Mouse (Mus musculus) left cerebral cortex, adult 2 months (tissue): ENCODE measurements around the gene B4galnt3. TPM values are rescaled to one million over a fixed set of nuclear protein-coding genes. Genes with fewer than 3 reads are reported as not detected.
"Not testable (repeated sequence)": the region's sequence is repeated elsewhere in the genome, so short reads cannot be mapped to it uniquely, and the experiment has no call there.

ENCODE experiments used
- DNase-seq, 2 experiments: peaks; one replicate each; pipeline ENCODE4 v3.0.0; 2021 to 2022; ENCODE audit warnings: low spot score in 2 of 2, mixed read lengths in 1 of 2; ENCODE audit errors: extremely low spot score in 1 of 2
- H3K27ac ChIP-seq: fragments of 200-600 bp; 2 replicates; pipeline ENCODE4 v1.8.1; 2022
- H3K4me3 ChIP-seq: fragments of 200-600 bp; 2 replicates; pipeline ENCODE4 v1.8.1; 2022
- CTCF ChIP-seq: fragments of 200-600 bp; IDR thresholded peaks from 2 replicates; pipeline ENCODE4 v1.8.1; 2022; ENCODE audit warnings: antibody characterized with exemption, mild to moderate bottlenecking, moderate library complexity
- intact Hi-C: fragments of 180-260 bp; cut with DNase I; formaldehyde crosslinking; loops from one replicate; pipeline ENCODE4 v1.15.1; 2025
- total RNA-seq, 2 experiments: library from RNA; stranded (reverse); gene quantifications; 2 replicates each; pipeline ENCODE4 v1.2.3; 2021

The B4galnt3 gene
- total RNA-seq, 2 experiments from 2014 or later, result 0.93 to 1.3 TPM

DNA sequence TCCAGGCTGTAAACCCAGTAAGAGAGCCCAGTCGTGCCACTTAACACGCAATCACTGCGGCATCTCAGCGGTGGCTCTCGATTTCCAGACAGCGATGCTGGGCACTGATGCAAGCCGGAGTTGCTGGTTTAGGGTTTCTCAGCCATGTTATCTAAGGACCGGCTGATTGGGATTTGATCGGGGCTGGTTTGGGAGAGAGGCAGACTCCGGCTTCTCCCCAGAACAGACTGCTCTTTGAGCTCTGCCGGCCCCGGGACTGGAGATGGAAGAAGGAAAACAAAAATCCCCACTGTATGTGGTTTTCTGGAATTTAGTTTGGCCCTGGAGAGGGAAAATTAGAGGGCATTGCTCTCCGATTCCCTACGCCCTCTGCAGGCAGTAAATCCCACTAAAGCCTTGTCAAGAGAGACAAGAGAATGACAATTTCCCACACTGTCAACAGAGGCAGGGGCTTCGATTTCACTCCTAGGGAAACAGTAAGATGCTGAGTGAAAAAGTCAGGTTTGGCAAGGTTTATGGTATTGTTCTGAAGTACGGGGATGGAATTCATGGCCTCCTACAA lies 8.5 kb upstream of the B4galnt3 start:
- intact Hi-C loops, result loop anchor here (5.0 kb wide), 1 partner anchor 301 kb away; no protein-coding TSS in a partner anchor
- H3K27ac ChIP-seq, result no peak overlapping the region
- no peak overlapping the region for H3K4me3 ChIP-seq
- TF ChIP-seq CTCF, result peak; percentile 47
- no peak for DNase-seq

DNA sequence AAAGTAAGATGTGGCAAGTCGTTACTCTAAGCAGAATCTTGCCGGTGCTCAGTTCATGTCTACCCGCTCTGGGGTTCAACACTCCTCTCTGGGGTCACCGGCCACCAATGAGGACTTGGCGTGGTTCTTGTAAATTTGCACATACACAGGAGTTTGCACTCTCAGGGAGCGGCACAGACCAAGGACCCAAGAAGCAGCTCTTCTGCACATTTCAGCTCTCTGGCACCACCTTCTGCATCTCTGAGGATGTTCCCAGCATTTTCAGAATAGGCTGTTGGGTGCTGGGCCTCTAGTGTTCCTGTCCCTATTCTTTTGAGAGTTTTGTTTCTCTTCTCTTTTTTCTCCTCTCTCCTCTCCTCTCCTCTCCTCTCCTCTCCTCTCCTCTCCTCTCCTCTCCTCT lies 6.8 kb upstream of the B4galnt3 start:
- intact Hi-C loops, result loop anchor here (1.0 to 5.0 kb wide), 2 partner anchors 79 to 299 kb away; no protein-coding TSS in a partner anchor
- TF ChIP-seq CTCF, result peak; percentile 71
- no peak overlapping the region for H3K27ac ChIP-seq
- no peak overlapping the region for H3K4me3 ChIP-seq
- peak; percentile 40 to 50 for DNase-seq

DNA sequence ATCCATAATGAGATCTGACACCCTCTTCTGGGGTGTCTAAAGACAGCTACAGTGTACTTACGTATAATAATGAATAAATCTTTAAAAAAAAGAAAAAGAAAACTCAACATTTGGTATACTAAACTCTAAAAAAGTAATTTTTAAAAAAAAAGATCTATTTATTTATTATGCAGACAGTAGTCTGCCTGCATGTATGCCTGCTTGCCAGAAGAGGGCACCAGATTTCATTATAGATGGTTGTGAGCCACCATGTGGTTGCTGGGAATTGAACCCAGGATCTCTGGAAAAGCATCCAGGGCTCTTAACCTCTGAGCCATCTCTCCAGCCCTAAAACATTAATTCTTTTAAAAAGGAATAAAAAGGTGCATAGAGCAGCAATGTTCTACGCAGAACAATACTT lies 2.2 kb upstream of the B4galnt3 start:
- H3K27ac ChIP-seq, result not testable (repeated sequence)

DNA sequence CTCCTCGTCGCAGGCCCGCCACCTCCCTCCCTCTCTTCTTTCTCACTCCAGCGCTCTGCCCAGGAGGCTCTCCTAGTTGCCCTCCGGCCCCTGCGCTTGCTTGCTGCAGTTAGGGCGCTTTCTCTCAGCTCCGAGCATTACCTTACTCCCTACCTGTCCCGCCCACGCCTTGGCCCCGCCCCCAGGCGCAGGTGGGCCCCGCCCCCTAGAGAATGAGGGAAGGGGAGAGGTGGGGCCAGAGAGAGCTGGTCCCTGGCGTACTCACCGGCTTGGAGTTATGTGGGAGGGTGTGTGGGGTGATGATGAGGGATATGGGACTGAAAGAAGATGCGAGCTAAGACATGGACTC lies 400 bp upstream of the B4galnt3 start:
- peak; percentile 29 to 56 for DNase-seq
- TF ChIP-seq CTCF, result no peak
- H3K27ac ChIP-seq, result 0 out of 2 replicates have a peak overlapping the region, but pooled peaks have one; percentile 24
- H3K4me3 ChIP-seq, result peak overlapping the region; percentile 68
- intact Hi-C loops, result no loop called here

More for the DNA sequence above, 2.2 kb upstream of the B4galnt3 start:
- TF ChIP-seq CTCF, result peak; percentile 43
- H3K4me3 ChIP-seq, intact Hi-C loops, DNase-seq: not testable (repeated sequence)

DNA sequence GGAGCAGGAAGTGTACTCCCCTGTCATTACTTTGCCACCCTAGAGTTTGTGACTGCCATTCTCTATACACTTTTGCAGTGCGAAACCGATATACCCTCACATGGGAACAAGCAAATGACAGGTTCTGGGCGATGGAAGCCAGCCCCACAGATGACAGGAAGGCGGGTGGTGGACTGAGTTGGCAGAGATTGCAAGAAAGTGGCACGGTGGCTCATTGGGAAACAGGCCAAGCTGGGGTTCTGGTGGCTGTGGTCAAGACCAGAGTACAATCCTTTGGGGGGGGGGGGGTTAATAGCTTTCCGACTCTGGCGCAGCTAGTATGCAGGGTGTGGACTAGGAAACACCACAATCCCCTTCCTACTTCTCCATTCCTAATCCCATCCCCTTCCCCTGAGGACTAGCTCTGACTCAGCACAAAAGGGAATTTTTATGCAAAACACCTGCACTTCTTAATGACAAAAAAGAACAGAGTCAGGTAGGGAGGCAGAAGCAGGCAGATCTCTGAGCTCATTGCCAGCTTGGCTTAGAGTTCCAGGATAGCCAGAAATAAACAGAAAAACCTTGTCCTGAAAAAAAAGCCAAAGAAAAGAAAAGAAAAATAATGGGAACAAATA lies 2.9 kb downstream of the B4galnt3 start:
- H3K27ac ChIP-seq, result no peak overlapping the region

DNA sequence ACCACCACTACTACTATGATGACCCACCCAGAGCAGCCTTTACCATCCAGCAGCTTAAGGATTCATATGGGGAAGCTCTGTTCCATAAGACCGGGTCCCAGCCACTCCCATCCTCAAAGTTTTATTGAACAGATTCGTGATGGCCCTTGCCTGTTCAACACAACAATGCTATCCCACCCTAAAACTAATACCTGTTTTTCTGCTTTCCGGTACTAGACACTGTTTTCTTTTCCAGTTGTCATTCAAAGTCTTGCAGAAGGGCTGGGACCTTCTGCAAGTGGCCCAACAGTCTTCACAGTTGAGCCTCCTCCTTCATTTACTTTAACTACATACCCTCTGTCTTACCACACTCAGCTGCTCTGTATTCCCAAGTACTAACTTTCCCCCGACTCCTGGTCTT lies 4.9 kb downstream of the B4galnt3 start:
- no peak for TF ChIP-seq CTCF
- intact Hi-C loops, result no loop called here
- H3K27ac ChIP-seq, result no peak overlapping the region

More for the DNA sequence above, 2.9 kb downstream of the B4galnt3 start:
- DNase-seq, result no peak
- no peak for TF ChIP-seq CTCF
- intact Hi-C loops, result no loop called here
- no peak overlapping the region for H3K4me3 ChIP-seq

DNA sequence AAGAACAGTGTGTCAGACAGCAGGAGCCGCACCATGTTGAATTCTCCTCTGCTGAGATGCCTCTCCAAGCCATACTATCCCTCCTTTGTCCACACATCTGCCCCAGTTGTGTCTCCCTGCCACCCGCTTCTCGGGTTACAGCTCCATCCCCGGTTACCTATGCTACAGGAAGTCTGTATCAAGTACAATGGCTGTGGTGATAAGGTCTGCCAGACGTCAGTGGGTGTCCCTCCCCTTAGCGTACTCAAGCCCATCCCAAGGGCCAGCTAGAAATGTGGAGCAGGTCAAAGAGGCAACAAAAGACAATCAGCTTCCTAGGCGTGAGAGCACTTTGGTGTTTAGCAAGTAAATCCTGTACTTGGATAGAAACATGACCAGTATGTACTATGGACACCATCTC lies 5.8 kb downstream of the B4galnt3 start:
- intact Hi-C loops, result no loop called here
- no peak for DNase-seq
- H3K4me3 ChIP-seq, result no peak overlapping the region
- H3K27ac ChIP-seq, result no peak overlapping the region
- no peak for TF ChIP-seq CTCF

More for the DNA sequence above, 4.9 kb downstream of the B4galnt3 start:
- H3K4me3 ChIP-seq, result no peak overlapping the region
- no peak for DNase-seq

DNA sequence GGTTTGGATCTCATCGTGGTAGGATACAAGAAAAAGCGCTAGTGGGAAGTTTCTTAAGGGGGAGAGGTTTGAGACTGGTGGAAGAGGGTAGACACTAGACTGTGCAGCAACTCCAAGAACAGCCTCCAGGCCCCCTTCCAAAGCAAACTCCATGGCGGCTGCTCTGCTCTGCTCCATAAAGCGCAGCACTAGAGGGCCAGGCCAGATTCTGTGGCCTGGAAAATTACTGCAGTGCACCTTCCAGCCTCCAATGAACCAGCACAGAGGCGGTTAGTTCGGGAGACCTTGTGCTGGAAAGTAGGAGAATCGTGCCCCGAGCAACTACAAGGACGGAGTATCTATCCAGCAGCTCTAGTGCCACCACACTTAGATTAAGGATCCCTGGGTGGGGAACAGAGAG lies 7.1 kb downstream of the B4galnt3 start:
- TF ChIP-seq CTCF, result no peak
- intact Hi-C loops, result no loop called here
- no peak overlapping the region for H3K4me3 ChIP-seq
- no peak for DNase-seq
- H3K27ac ChIP-seq, result no peak overlapping the region

DNA sequence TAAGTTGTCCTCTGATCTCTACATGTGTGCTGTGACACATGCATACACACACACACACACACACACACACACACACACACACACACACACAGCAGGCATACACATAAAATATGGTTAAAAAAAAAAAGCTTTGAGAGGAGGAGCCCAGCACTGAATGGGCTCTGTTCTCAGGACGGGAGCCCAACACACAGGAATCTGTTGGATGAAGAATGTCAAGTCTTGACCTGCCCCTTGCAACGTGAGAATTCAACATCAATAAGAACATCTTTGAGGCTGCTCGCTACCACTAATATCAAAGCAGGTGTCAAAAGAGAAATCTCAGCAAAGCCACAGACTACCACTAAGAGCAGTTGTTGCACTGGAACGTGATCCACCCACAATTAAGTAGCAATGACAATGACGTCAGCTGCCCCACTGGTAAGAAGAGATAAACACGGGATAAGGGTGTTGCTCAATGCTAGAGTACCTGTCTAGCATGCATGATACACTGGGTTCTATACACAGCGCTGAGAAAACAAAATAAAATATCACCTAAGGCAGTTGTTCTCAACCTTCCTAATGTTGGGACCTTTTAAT lies 17.4 kb downstream of the B4galnt3 start:
- intact Hi-C loops, result no loop called here
- H3K27ac ChIP-seq, result no peak overlapping the region
- no peak for DNase-seq
- H3K4me3 ChIP-seq, result no peak overlapping the region
- TF ChIP-seq CTCF, result no peak

DNA sequence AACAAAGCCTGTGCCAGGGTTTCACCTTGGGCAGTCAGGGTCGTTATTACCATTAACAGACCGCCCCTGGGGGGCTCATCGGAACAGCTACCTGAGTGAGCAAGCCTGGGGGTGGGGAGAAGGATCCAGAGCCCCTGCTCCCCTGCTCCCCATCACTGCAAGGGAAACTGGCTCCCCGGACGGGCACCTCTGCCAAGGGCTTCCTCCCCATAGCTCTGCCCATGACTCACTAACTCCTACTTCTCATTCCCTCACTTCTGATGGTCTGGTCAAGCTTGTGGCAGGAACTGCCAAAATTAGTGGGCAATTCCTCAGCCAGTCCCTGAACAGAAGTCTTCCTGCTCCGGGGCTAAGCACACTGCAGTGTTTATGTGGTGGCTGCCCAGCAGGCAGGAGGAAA lies 19.1 kb downstream of the B4galnt3 start:
- DNase-seq, result peak in 1 of 2 experiments; percentile 20

DNA sequence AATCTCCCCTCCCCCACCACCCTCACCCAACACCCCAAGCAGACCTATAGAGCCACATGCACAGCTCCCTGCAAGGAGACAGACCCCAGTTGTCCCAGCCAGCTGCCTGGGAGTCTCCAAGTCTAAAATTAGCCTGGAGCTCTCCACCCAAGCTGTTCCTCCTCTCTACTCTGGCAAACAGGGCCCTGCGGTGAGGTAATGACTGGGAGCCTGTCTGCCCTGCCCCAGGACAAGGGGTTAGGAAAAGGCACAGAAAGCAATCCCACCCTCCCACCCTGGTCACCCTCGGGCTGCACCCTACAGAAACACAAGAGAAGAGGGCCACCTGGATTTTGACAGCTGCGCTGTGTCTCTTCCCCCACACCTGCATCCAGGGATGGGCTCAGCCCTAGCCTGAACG lies 19.5 kb downstream of the B4galnt3 start:
- DNase-seq, result no peak
- intact Hi-C loops, result loop anchor here (1.0 kb wide), 1 partner anchor 20 kb away; no protein-coding TSS in a partner anchor
- Histone ChIP-seq H3K27ac (no peak overlapping the region), H3K4me3 (no peak overlapping the region)
- no peak for TF ChIP-seq CTCF

More for the DNA sequence above, 19.1 kb downstream of the B4galnt3 start:
- no peak overlapping the region for H3K27ac ChIP-seq
- no peak for TF ChIP-seq CTCF
- intact Hi-C loops, result loop anchor here (1.0 kb wide), 1 partner anchor 20 kb away; no protein-coding TSS in a partner anchor
- H3K4me3 ChIP-seq, result no peak overlapping the region

DNA sequence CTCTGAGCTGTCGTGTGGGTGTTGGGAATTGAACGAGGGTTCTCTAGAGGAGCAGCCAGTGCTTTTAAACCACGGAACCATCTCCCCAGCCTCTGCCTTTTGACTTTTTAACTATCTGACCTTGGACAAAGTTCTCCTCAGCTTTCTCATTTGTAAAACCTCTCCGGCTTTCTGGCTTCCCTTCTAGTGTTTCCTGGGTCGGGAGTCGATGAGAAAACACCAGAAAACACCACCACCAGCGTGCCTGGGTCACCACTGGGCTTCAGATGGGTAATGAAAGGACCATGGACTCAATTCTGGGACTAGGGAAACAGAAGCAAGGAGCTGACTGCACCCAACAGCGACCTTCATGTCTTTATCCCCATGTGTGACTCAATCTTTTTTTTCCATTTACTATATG lies 20.2 kb downstream of the B4galnt3 start:
- TF ChIP-seq CTCF, result no peak
- no peak overlapping the region for H3K4me3 ChIP-seq
- no peak for DNase-seq
- intact Hi-C loops, result no loop called here
- H3K27ac ChIP-seq, result no peak overlapping the region

DNA sequence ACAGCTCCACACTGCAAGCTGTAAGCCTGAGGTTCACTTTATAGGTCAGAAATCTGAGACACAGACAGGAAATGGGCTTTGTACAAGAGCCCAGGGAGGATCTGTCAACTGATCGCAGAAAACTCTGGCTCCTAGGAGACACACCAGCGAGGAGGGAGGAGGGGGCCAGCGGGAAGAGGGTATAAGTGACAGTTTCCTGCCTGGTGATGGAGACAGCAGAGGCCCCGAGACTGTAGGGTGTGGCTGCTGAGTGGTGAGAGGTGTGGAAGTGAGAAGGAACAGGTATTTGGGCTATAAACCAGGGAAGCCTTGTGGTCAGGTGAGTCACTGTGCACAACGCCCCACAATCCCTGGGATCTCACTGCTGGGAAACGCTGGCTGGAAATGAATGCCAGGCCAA lies 30.2 kb downstream of the B4galnt3 start:
- DNase-seq, result no peak
- TF ChIP-seq CTCF, result no peak
- Histone ChIP-seq H3K27ac (no peak overlapping the region), H3K4me3 (no peak overlapping the region)
- intact Hi-C loops, result no loop called here
